Mouse (Mus musculus): ENCODE measurements around the gene Mepe. TPM values are rescaled to one million over a fixed set of nuclear protein-coding genes. Genes with fewer than 3 reads are reported as not detected.

Gene Mepe
- not detected in 2 replicates for polyA plus RNA-seq (2015; fragmentation: Nextera tagmentation; extraction: Ambion mirVana)

- Histone ChIP-seq H3K9ac (replicated peaks) (no peak within 1 kb of the TSS), H3K27me3 (no peaks in the 10 kb centered on the region), H3K36me3 (no peaks in the 10 kb centered on the region), H3K4me2 (replicated peaks) (no peak within 1 kb of the TSS), H3K27ac (no peak within 1 kb of the TSS), H3K9me3 (no peaks in the 10 kb centered on the region), H3K4me3 (replicated peaks) (no peak within 1 kb of the TSS), H3K4me1 (replicated peaks) (no peaks in the 10 kb centered on the region)
- WGBS: 93% methylated on average over 6 of the region's 6 CpGs
- no peak for ATAC-seq
These were observed at the start of gene Mepe for GRCm38 (mm10) chr5:104325029-104325428. Mepe (plus strand) TSS chr5:104325329.

GRCm38 (mm10) chr5:104294201-104294600, 30.9 kb upstream of the Mepe start:
- ATAC-seq: no peak
- Histone ChIP-seq H3K4me2 (replicated peaks) (no peak overlapping the region), H3K4me1 (replicated peaks) (no peaks in the 10 kb centered on the region), H3K4me3 (replicated peaks) (no peak overlapping the region), H3K9me3 (no peaks in the 10 kb centered on the region), H3K36me3 (no peaks in the 10 kb centered on the region), H3K27me3 (no peaks in the 10 kb centered on the region), H3K9ac (replicated peaks) (no peak overlapping the region), H3K27ac (no peak overlapping the region)
- 82% methylated on average over 6 of the region's 6 CpGs for WGBS

GRCm38 (mm10) chr5:104298994-104299393, 26.1 kb upstream of the Mepe start, which contains the start of gene Ibsp:
Ibsp (plus strand) TSS chr5:104299171.
- Histone ChIP-seq H3K9me3 (no peaks in the 10 kb centered on the region), H3K27me3 (no peaks in the 10 kb centered on the region), H3K4me3 (replicated peaks) (no peak within 1 kb of the TSS), H3K36me3 (no peaks in the 10 kb centered on the region), H3K27ac (no peak within 1 kb of the TSS), H3K4me1 (replicated peaks) (no peaks in the 10 kb centered on the region), H3K4me2 (replicated peaks) (no peak within 1 kb of the TSS), H3K9ac (replicated peaks) (no peak within 1 kb of the TSS)
- WGBS: 48% methylated on average over 6 of the region's 6 CpGs
- ATAC-seq: no peak

- Histone ChIP-seq H3K4me3 (replicated peaks) (no peak overlapping the region), H3K27ac (no peak overlapping the region), H3K9me3 (no peaks in the 10 kb centered on the region), H3K4me1 (replicated peaks) (no peaks in the 10 kb centered on the region), H3K36me3 (no peaks in the 10 kb centered on the region), H3K27me3 (no peaks in the 10 kb centered on the region), H3K9ac (replicated peaks) (no peak overlapping the region), H3K4me2 (replicated peaks) (no peak overlapping the region)
- ATAC-seq: no peak
- 52% methylated on average over 1 of the region's 1 CpGs for WGBS
These were observed 11.1 kb upstream of the Mepe start for GRCm38 (mm10) chr5:104314073-104314472.

- no peak overlapping the region for H3K9ac ChIP-seq (replicated peaks)
- WGBS: 75% methylated on average over 4 of the region's 4 CpGs
- H3K27me3 ChIP-seq: no peaks in the 10 kb centered on the region
- H3K4me1 ChIP-seq (replicated peaks): no peaks in the 10 kb centered on the region
- H3K4me3 ChIP-seq (replicated peaks): no peak overlapping the region
- ATAC-seq: no peak
- no peaks in the 10 kb centered on the region for H3K9me3 ChIP-seq
- H3K36me3 ChIP-seq: no peaks in the 10 kb centered on the region
- no peak overlapping the region for H3K4me2 ChIP-seq (replicated peaks)
- H3K27ac ChIP-seq: no peak overlapping the region
These were observed 1.8 kb downstream of the Mepe start for GRCm38 (mm10) chr5:104326884-104327283.

- Histone ChIP-seq H3K9ac (replicated peaks) (no peak overlapping the region), H3K9me3 (no peaks in the 10 kb centered on the region), H3K36me3 (no peaks in the 10 kb centered on the region), H3K4me2 (replicated peaks) (no peak overlapping the region), H3K27me3 (no peaks in the 10 kb centered on the region), H3K4me3 (replicated peaks) (no peak overlapping the region), H3K4me1 (replicated peaks) (no peaks in the 10 kb centered on the region), H3K27ac (no peak overlapping the region)
- 81% methylated on average over 8 of the region's 8 CpGs for WGBS
- no peak for ATAC-seq
These were observed 2.3 kb downstream of the Mepe start for GRCm38 (mm10) chr5:104327389-104327788.

GRCm38 (mm10) chr5:104327876-104328275, 2.7 kb downstream of the Mepe start:
- ATAC-seq: peak; percentile 45
- H3K9ac ChIP-seq (replicated peaks): no peak overlapping the region
- H3K27ac ChIP-seq: no peak overlapping the region
- no peaks in the 10 kb centered on the region for H3K27me3 ChIP-seq
- no peaks in the 10 kb centered on the region for H3K4me1 ChIP-seq (replicated peaks)
- H3K4me3 ChIP-seq (replicated peaks): no peak overlapping the region
- H3K9me3 ChIP-seq: no peaks in the 10 kb centered on the region
- no peaks in the 10 kb centered on the region for H3K36me3 ChIP-seq
- H3K4me2 ChIP-seq (replicated peaks): no peak overlapping the region

GRCm38 (mm10) chr5:104328317-104328850, 3.3 kb downstream of the Mepe start:
- Histone ChIP-seq H3K27ac (no peak overlapping the region), H3K9ac (replicated peaks) (no peak overlapping the region), H3K27me3 (no peaks in the 10 kb centered on the region), H3K36me3 (no peaks in the 10 kb centered on the region), H3K9me3 (no peaks in the 10 kb centered on the region), H3K4me3 (replicated peaks) (no peak overlapping the region), H3K4me2 (replicated peaks) (no peak overlapping the region), H3K4me1 (replicated peaks) (no peaks in the 10 kb centered on the region)
- 85% methylated on average over 4 of the region's 4 CpGs for WGBS
- ATAC-seq: peak; percentile 62

GRCm38 (mm10) chr5:104329381-104329780, 4.3 kb downstream of the Mepe start:
- no peaks in the 10 kb centered on the region for H3K36me3 ChIP-seq
- no peak overlapping the region for H3K4me2 ChIP-seq (replicated peaks)
- H3K27ac ChIP-seq: no peak overlapping the region
- no peak for ATAC-seq
- no peaks in the 10 kb centered on the region for H3K27me3 ChIP-seq
- WGBS: 79% methylated on average over 5 of the region's 5 CpGs
- H3K4me3 ChIP-seq (replicated peaks): no peak overlapping the region
- H3K4me1 ChIP-seq (replicated peaks): no peaks in the 10 kb centered on the region
- no peak overlapping the region for H3K9ac ChIP-seq (replicated peaks)
- H3K9me3 ChIP-seq: no peaks in the 10 kb centered on the region

- Histone ChIP-seq H3K9ac (replicated peaks) (no peak overlapping the region), H3K4me3 (replicated peaks) (no peak overlapping the region), H3K4me2 (replicated peaks) (no peak overlapping the region), H3K27me3 (no peaks in the 10 kb centered on the region), H3K36me3 (no peaks in the 10 kb centered on the region), H3K9me3 (no peaks in the 10 kb centered on the region), H3K4me1 (replicated peaks) (no peaks in the 10 kb centered on the region), H3K27ac (no peak overlapping the region)
- no peak for ATAC-seq
- WGBS: 46% methylated on average over 5 of the region's 5 CpGs
These were observed 5.0 kb downstream of the Mepe start for GRCm38 (mm10) chr5:104330088-104330487.

- Histone ChIP-seq H3K36me3 (no peaks in the 10 kb centered on the region), H3K27me3 (no peaks in the 10 kb centered on the region), H3K4me1 (replicated peaks) (no peaks in the 10 kb centered on the region), H3K4me2 (replicated peaks) (no peak overlapping the region), H3K27ac (no peak overlapping the region), H3K9me3 (no peaks in the 10 kb centered on the region), H3K4me3 (replicated peaks) (no peak overlapping the region), H3K9ac (replicated peaks) (no peak overlapping the region)
- 78% methylated on average over 3 of the region's 3 CpGs for WGBS
- ATAC-seq: no peak
These were observed 7.2 kb downstream of the Mepe start for GRCm38 (mm10) chr5:104332296-104332695.

GRCm38 (mm10) chr5:104333231-104333640, 8.1 kb downstream of the Mepe start:
- Histone ChIP-seq H3K27me3 (no peaks in the 10 kb centered on the region), H3K9ac (replicated peaks) (no peak overlapping the region), H3K4me2 (replicated peaks) (no peak overlapping the region), H3K4me1 (replicated peaks) (no peaks in the 10 kb centered on the region), H3K27ac (no peak overlapping the region), H3K9me3 (no peaks in the 10 kb centered on the region), H3K36me3 (no peaks in the 10 kb centered on the region), H3K4me3 (replicated peaks) (no peak overlapping the region)
- 49% methylated on average over 7 of the region's 7 CpGs for whole genome bisulfite sequencing
- peak; percentile 72 for ATAC-seq

- H3K4me2 ChIP-seq (replicated peaks): no peak overlapping the region
- no peaks in the 10 kb centered on the region for H3K27me3 ChIP-seq
- H3K4me3 ChIP-seq (replicated peaks): no peak overlapping the region
- WGBS: 77% methylated on average over 6 of the region's 6 CpGs
- H3K36me3 ChIP-seq: no peaks in the 10 kb centered on the region
- ATAC-seq: peak; percentile 56
- H3K4me1 ChIP-seq (replicated peaks): no peaks in the 10 kb centered on the region
- H3K9me3 ChIP-seq: no peaks in the 10 kb centered on the region
- no peak overlapping the region for H3K9ac ChIP-seq (replicated peaks)
- H3K27ac ChIP-seq: no peak overlapping the region
These were observed 8.5 kb downstream of the Mepe start for GRCm38 (mm10) chr5:104333643-104334042.
